Mouse (Mus musculus) brain, adult 2 months (tissue): ENCODE results near the gene Olfr1031.
"Not testable (repeated sequence)": the region's sequence is repeated elsewhere in the genome, so short reads cannot be mapped to it uniquely, and the experiment has no call there.

Experiments used
- DNase-seq: peaks from one replicate; pipeline ENCODE4 v3.0.0; 2011; ENCODE audit warnings: low read depth, low spot score

The Olfr1031 gene

GRCm38 (mm10) chr2:85990004-85990403, at the start of gene Olfr1031:
Olfr1031 (plus strand) TSS chr2:85990304.
- DNase-seq = no peak

GRCm38 (mm10) chr2:85950137-85950536, 40.0 kb upstream of the Olfr1031 start, which contains the start of gene Olfr1028:
Olfr1028 (plus strand) TSS chr2:85950437.
- DNase-seq = no peak

GRCm38 (mm10) chr2:85973595-85973994, 16.5 kb upstream of the Olfr1031 start, which contains the start of gene Olfr1029:
Olfr1029 (plus strand) TSS chr2:85973895.
- no peak for DNase-seq

GRCm38 (mm10) chr2:85978976-85979375, 11.1 kb upstream of the Olfr1031 start, which contains the start of gene Olfr1030:
Olfr1030 (plus strand) TSS chr2:85979276.
- DNase-seq = no peak

- no peak for DNase-seq
Measured at GRCm38 (mm10) chr2:86005240-86005639, 15.1 kb downstream of the Olfr1031 start, which contains the start of gene Olfr1032. Olfr1032 (plus strand) TSS chr2:86005540.

GRCm38 (mm10) chr2:86020406-86020805, 30.3 kb downstream of the Olfr1031 start, which contains the start of gene Olfr1033:
Olfr1033 (plus strand) TSS chr2:86020633.
- DNase-seq = peak; percentile 16

- DNase-seq = not testable (repeated sequence)
Measured at GRCm38 (mm10) chr2:86021518-86021917, 31.4 kb downstream of the Olfr1031 start.
